Mouse (Mus musculus) lung, embryonic 16.5 days (tissue): ENCODE results near the gene Ap2a2. TPM values are rescaled to one million over a fixed set of nuclear protein-coding genes. Genes with fewer than 3 reads are reported as not detected.

ENCODE experiments used
- ATAC-seq: fragments of 200-750 bp; cut with Nextera tagmentation; 2 replicates; pipeline ENCODE4 v1.8.0; 2017; ENCODE audit warnings: low read depth, mild to moderate bottlenecking, moderate library complexity
- H3K27ac ChIP-seq: fragments of 300-500 bp; sonication (generic); 2 replicates; pipeline ENCODE4 v1.5.1; 2014; ENCODE audit warnings: mild to moderate bottlenecking, control low read depth, low read length
- H3K27me3 ChIP-seq: fragments of 300-500 bp; sonication (generic); 2 replicates; pipeline ENCODE4 v1.6.1; 2014; ENCODE audit warnings: low read depth, low read length, mixed read lengths; ENCODE audit not compliant: control insufficient read depth, insufficient read depth
- H3K36me3 ChIP-seq: fragments of 300-500 bp; sonication (generic); 2 replicates; pipeline ENCODE4 v1.6.1; 2014; ENCODE audit warnings: low read length; ENCODE audit not compliant: control insufficient read depth, insufficient read depth
- H3K4me1 ChIP-seq: fragments of 300-500 bp; sonication (generic); replicated peaks from 2 replicates; pipeline ENCODE4 v1.6.1; 2014; ENCODE audit warnings: low read length, mixed read lengths; ENCODE audit not compliant: control insufficient read depth, insufficient read depth
- H3K4me2 ChIP-seq: fragments of 300-500 bp; sonication (generic); 2 replicates; pipeline ENCODE4 v1.6.1; 2014; ENCODE audit warnings: low read depth, low read length, control low read depth
- H3K4me3 ChIP-seq: fragments of 300-500 bp; sonication (generic); 2 replicates; pipeline ENCODE4 v1.5.1; 2014; ENCODE audit warnings: mild to moderate bottlenecking, low read length, control low read depth
- H3K9ac ChIP-seq: fragments of 300-500 bp; sonication (generic); 2 replicates; pipeline ENCODE4 v1.6.1; 2014; ENCODE audit warnings: low read length, control low read depth
- H3K9me3 ChIP-seq: fragments of 300-500 bp; sonication (generic); 2 replicates; pipeline ENCODE4 v1.6.1; 2016; ENCODE audit warnings: low read length; ENCODE audit not compliant: control insufficient read depth
- whole genome bisulfite sequencing: fragments of 180-500 bp; shearing (Covaris S2); extraction: QIAGEN DNeasy Blood & Tissue Kit; methylation state at CpG from one replicate; pipeline ENCODE4 v1.1.7; 2014; 5-methylcytosine and 5-hydroxymethylcytosine counted together
- polyA plus RNA-seq: library from polyadenylated mRNA; unstranded; fragments of >200 nt; fragmentation: Nextera tagmentation; extraction: Ambion mirVana; gene quantifications from 2 replicates; pipeline ENCODE4 v1.2.1, GENCODE M21; 2015

The Ap2a2 gene
- polyA plus RNA-seq, 1 experiment from 2014 or later: 69.1 TPM

DNA sequence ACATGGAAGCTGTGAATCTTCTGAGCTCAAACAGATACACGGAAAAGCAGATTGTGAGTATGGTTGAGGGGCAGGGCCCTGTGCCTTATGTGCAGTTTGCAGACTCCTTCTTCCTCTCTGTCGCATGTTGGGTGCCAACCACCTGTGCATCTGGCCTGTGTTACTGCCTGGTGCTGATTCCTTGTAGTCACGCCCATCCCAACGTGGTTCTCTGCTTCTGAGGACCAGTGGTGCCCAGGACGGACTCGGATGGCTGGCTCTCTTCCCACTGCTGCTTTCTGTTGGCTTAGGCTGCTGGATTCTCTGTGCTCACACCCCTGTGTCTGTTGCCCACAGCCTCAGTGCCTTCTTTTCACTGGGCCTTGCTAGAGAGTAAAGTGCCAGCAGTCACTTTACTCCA, 35.6 kb downstream of the Ap2a2 start:
- Histone ChIP-seq H3K27me3 (no peaks in the 10 kb centered on the region), H3K4me1 (no peaks in the 10 kb centered on the region), H3K9ac (no peak overlapping the region), H3K9me3 (no peaks in the 10 kb centered on the region), H3K4me3 (no peak overlapping the region), H3K27ac (no peak overlapping the region), H3K4me2 (no peak overlapping the region), H3K36me3 (peaks cover 27% of the 10 kb centered on the region)
- WGBS: 90% methylated on average over 6 of the region's 6 CpGs
- ATAC-seq: no peak

DNA sequence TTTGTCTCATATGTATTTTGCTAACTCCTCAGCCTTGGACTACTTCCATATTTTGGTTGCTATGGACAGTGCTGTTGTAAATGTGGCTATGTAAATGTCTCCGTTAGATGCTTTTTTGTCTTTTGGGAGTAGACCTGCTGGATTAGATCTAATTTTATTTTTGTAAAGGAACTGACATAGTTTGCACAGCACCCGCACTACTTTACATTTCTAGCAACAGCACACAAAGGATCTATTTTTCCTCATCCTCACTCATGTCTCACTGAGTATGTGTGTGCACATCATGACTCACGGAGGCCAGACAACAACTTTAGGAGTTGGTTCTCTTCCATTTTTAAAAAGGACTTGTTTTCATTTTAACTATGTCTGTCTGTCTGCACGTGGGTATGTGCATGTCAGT, 45.7 kb downstream of the Ap2a2 start:
- Histone ChIP-seq H3K4me1 (peaks cover 17% of the 10 kb centered on the region), H3K4me2 (no peak overlapping the region), H3K27me3 (no peaks in the 10 kb centered on the region), H3K27ac (no peak overlapping the region), H3K9me3 (no peaks in the 10 kb centered on the region), H3K9ac (no peak overlapping the region), H3K36me3 (peaks cover 29% of the 10 kb centered on the region), H3K4me3 (no peak overlapping the region)
- no peak for ATAC-seq
- WGBS: 80% methylated on average over 4 of the region's 4 CpGs

DNA sequence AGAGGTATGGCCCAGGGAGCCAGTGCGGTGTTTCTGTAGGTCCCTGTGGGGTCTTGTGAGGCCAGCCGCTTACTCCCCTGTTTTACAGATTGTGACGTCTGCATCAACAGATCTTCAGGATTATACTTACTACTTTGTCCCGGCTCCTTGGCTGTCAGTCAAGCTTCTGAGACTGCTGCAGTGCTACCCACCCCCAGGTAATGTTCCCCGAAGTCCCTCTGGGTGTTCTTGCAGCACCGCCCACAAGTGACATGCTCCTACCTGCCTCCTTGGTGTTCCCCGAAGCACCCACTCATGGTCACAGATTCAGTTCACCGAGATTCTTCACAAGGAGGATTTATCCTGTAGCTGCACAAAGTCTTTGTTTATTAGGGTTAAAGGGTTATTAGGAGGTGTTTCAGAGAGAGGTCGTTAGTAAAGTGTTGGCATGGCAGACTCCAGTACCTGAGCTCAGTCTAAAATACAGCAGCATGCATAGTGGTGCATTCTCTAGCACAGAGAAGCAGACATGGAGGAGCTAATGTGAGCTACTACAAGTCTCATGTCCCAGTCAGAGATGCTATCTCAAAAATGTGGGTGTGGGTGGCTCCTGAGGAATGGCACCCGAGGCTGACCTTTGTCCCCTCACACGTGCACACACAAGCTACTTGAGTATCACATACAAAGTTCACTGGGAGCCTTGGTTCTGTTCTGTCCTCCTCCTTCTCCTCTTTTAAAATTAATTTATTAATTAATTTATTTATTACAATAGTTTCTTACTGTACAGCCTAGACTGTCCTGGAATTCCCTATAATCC, 47.9 kb downstream of the Ap2a2 start:
- Histone ChIP-seq H3K27me3 (no peaks in the 10 kb centered on the region), H3K4me1 (peaks cover 18% of the 10 kb centered on the region), H3K9me3 (no peaks in the 10 kb centered on the region), H3K9ac (no peak overlapping the region), H3K4me2 (no peak overlapping the region), H3K4me3 (no peak overlapping the region), H3K27ac (no peak overlapping the region), H3K36me3 (peaks cover 20% of the 10 kb centered on the region)
- WGBS: 77% methylated on average over 11 of the region's 11 CpGs
- ATAC-seq: no peak

DNA sequence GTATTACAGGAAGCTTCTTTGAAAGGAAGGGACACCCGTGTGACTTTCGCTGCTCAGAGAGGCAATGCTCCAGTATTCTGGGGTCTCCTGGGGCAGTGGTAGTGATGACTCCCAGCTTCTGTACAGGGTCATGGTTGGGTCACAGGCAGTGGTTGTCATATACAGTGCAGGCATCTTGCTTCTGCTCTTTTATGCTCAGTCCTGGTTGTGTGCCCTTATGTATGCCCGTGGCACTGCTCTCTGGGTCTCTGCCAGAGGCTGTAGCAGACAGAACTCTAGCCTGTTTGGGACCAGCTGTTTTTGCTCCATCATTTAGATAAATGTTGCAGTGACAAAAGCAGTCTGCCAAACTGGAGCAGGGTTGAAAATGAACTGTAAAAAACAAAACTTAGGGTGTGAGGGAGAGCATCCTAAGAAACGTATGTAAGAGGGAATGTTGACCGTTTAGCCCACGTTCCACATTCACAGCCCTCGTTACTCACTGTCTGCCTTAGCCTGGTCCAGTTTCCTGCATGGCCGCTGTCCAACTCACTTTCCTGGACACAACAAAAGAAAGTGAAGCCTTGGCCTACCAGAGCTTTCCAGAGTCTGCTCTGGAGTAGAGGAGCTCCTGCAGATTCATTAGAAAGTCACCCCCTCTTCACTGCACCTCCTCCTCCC, 49.9 kb downstream of the Ap2a2 start:
- Histone ChIP-seq H3K9ac (no peak overlapping the region), H3K36me3 (peaks cover 9% of the 10 kb centered on the region; the same call in 1 of the 2 replicates), H3K4me2 (no peak overlapping the region), H3K4me3 (no peak overlapping the region), H3K27me3 (no peaks in the 10 kb centered on the region), H3K27ac (peak overlapping the region; percentile 80), H3K9me3 (no peaks in the 10 kb centered on the region), H3K4me1 (peaks cover 18% of the 10 kb centered on the region)
- ATAC-seq: peak; percentile 67
- 42% methylated on average over 8 of the region's 8 CpGs for WGBS

DNA sequence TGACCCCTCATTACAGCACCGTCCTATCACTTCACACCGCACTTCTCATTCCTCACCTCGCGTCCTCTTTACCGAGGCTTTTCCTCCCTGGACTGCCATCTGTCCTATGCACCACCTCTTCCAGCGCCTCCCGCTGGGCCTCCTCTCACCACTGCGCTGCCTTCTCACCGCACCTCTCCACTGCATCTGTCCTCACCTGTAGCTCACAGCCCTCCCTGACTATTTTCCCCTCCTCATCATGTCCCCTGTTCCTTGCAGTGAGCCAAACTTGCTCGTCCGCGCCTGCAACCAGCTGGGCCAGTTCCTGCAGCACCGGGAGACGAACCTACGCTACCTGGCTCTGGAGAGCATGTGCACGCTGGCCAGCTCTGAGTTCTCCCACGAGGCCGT, 50.4 kb downstream of the Ap2a2 start:
- 62% methylated on average over 18 of the region's 18 CpGs for WGBS
- peak overlapping the region; percentile 25; the same call in 1 of the 2 replicates for H3K9ac ChIP-seq
- H3K27ac ChIP-seq: peak overlapping the region; percentile 80
- H3K4me1 ChIP-seq: peaks cover 18% of the 10 kb centered on the region
- peaks cover 9% of the 10 kb centered on the region; the same call in 1 of the 2 replicates for H3K36me3 ChIP-seq
- no peaks in the 10 kb centered on the region for H3K27me3 ChIP-seq
- H3K4me2 ChIP-seq: no peak overlapping the region
- no peak for ATAC-seq
- no peak overlapping the region for H3K4me3 ChIP-seq
- no peaks in the 10 kb centered on the region for H3K9me3 ChIP-seq

DNA sequence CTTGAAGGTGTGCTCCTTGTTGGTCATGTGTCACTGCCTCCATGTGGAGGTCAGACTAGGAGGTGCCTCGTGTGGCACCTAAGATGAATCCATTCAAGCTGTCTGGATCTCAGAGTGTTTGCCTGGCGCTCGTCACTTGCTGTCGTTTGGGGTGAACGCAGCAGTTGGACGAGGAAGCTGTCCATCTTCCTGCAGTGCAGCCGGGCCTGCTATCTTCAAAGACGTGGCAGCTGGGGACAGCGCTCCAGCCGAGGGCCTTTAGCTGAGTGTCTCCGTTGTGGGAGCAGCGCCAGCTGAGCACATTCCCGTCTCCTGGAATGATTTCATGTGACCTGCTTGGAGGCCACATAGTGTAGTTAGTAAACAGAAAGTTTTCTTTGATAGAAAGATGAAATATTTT, 50.8 kb downstream of the Ap2a2 start:
- H3K4me1 ChIP-seq: peaks cover 18% of the 10 kb centered on the region
- H3K36me3 ChIP-seq: peaks cover 9% of the 10 kb centered on the region; the same call in 1 of the 2 replicates
- H3K27me3 ChIP-seq: no peaks in the 10 kb centered on the region
- H3K9ac ChIP-seq: no peak overlapping the region; the same call in 1 of the 2 replicates
- peak overlapping the region; percentile 80 for H3K27ac ChIP-seq
- no peak overlapping the region for H3K4me3 ChIP-seq
- H3K4me2 ChIP-seq: no peak overlapping the region
- ATAC-seq: peak; percentile 74
- 24% methylated on average over 13 of the region's 13 CpGs for WGBS
- H3K9me3 ChIP-seq: no peaks in the 10 kb centered on the region

DNA sequence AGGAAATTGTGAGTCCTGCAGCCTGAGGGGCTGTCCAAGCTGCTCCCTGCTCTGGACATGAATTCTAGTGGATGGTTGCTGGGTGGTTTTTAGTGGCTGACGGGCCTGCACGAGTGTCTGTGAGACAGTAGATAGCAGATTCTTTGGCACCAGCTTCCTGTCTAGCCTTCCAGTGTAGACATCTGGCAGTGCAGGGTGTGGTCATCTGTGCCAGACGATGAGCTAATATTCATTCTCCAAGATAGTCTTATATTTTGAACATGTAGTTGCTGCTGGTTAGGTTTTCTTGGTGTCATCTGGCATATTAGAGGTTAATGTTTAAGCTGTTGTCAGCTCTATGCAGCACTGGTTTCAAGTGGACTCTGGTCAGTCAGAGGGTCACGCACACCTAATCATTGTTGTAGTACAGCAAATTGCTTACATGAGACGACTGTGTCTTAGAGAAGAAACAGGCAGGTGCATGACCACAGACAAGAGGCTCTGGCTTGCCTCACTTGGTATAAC, 52.4 kb downstream of the Ap2a2 start:
- H3K9ac ChIP-seq: no peak overlapping the region
- H3K27ac ChIP-seq: no peak overlapping the region
- 59% methylated on average over 5 of the region's 5 CpGs for WGBS
- H3K36me3 ChIP-seq: peaks cover 16% of the 10 kb centered on the region; the same call in 1 of the 2 replicates
- H3K27me3 ChIP-seq: no peaks in the 10 kb centered on the region
- no peak overlapping the region for H3K4me2 ChIP-seq
- no peaks in the 10 kb centered on the region for H3K9me3 ChIP-seq
- H3K4me3 ChIP-seq: no peak overlapping the region
- no peak for ATAC-seq
- H3K4me1 ChIP-seq: peaks cover 18% of the 10 kb centered on the region

DNA sequence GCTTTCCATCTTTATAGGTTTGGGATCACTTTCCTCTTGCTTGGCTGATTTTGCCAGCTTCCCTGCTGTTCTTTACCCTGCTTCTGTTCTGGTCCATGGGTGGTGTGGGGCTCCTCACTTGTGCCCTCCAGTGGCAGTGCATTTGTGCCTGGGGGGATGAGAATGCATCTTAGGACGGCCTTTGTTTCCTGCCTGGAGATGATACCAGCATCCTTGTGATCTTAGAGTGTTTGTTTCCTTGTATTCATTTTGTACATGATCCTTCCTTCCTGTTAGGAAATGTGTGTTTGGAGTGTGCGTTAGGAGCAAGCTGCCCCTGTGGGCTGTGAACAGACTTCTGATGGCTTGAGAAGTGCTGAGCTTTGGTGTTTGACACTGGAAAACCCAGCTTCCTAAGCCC, 62.2 kb downstream of the Ap2a2 start:
- Histone ChIP-seq H3K36me3 (peaks cover 29% of the 10 kb centered on the region), H3K9me3 (no peaks in the 10 kb centered on the region), H3K4me3 (no peak overlapping the region), H3K4me2 (no peak overlapping the region), H3K27ac (peak overlapping the region; percentile 55; the same call in 1 of the 2 replicates), H3K4me1 (no peaks in the 10 kb centered on the region), H3K27me3 (no peaks in the 10 kb centered on the region), H3K9ac (no peak overlapping the region)
- 78% methylated on average over 2 of the region's 2 CpGs for WGBS
- peak; percentile 69 for ATAC-seq

DNA sequence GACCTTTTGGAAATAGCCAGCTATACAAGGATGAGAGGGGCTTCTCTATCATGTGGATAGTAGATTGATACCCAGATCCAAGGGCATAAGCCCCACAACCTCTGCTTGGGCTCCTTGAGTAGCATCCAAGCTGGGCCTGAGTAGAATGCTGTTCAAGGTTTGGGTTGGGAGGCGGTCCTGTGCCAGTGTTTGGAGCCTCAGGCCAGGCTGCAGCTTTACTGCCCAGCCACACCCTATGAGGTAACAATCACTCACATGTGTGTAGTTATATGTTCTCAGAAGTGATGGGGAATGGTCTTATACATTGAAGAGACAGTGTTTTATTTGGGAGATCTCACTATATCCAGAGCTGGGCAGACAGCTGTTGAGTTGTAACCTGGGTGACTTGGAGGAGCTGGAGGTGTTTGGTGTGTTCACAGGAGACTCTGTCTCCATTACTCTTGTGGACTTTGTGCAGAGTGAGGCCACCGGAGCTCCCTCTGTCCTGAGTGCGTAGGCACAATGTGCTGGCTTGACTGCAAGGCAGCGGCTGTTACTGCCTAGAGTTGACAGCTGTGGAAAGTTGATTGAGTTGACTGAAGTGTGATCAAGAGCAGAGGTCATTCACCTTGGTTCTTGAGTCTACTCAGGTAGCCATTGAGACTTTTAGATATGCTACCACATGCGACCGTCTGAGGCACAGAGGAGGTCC, 63.3 kb downstream of the Ap2a2 start:
- Histone ChIP-seq H3K4me3 (no peak overlapping the region), H3K36me3 (peaks cover 30% of the 10 kb centered on the region), H3K9ac (no peak overlapping the region), H3K4me2 (no peak overlapping the region), H3K27me3 (no peaks in the 10 kb centered on the region), H3K27ac (no peak overlapping the region), H3K9me3 (no peaks in the 10 kb centered on the region), H3K4me1 (no peaks in the 10 kb centered on the region)
- no peak for ATAC-seq
- WGBS: 75% methylated on average over 6 of the region's 6 CpGs
